Mouse (Mus musculus) kidney, postnatal 0 days (tissue): ENCODE measurements around the gene Gmfb. TPM values are rescaled to one million over a fixed set of nuclear protein-coding genes. Genes with fewer than 3 reads are reported as not detected.
A peak's percentile ranks its signal among the peaks of the same experiment; 100 is the strongest.

Experiments
- ATAC-seq: fragments of 200-750 bp; cut with Nextera tagmentation; replicated peaks from 2 replicates; pipeline ENCODE4 v1.8.0; 2017; ENCODE audit warnings: low read depth, moderate number of reproducible peaks, moderate TSS enrichment, moderate library complexity; ENCODE audit not compliant: low FRiP score
- DNase-seq: peaks from one replicate; pipeline ENCODE4 v3.0.0-alpha.2; 2016; ENCODE audit warnings: low spot score
- H3K27ac ChIP-seq: fragments of 300-500 bp; sonication (generic); 2 replicates; pipeline ENCODE4 v1.5.1; 2014; ENCODE audit warnings: mild to moderate bottlenecking
- H3K27me3 ChIP-seq: fragments of 300-500 bp; sonication (generic); 2 replicates; pipeline ENCODE4 v1.6.1; 2014; ENCODE audit warnings: low read length, mixed read lengths; ENCODE audit not compliant: insufficient read depth
- H3K36me3 ChIP-seq: fragments of 300-500 bp; sonication (generic); 2 replicates; pipeline ENCODE4 v1.6.1; 2014; ENCODE audit warnings: low read length, mixed read lengths; ENCODE audit not compliant: insufficient read depth
- H3K4me1 ChIP-seq: fragments of 300-500 bp; sonication (generic); replicated peaks from 2 replicates; pipeline ENCODE4 v1.6.1; 2014; ENCODE audit warnings: antibody characterized with exemption, low read length, mixed read lengths; ENCODE audit not compliant: insufficient read depth
- H3K4me2 ChIP-seq: fragments of 300-500 bp; sonication (generic); 2 replicates; pipeline ENCODE4 v1.6.1; 2014; ENCODE audit warnings: mild to moderate bottlenecking, low read length, moderate library complexity, mixed read lengths
- H3K4me3 ChIP-seq: fragments of 300-500 bp; sonication (generic); replicated peaks from 2 replicates; pipeline ENCODE4 v1.5.1; 2014; ENCODE audit warnings: low read depth, low read length
- H3K9ac ChIP-seq: fragments of 300-500 bp; sonication (generic); 2 replicates; pipeline ENCODE4 v1.6.1; 2014; ENCODE audit warnings: low read depth, low read length
- H3K9me3 ChIP-seq: fragments of 300-500 bp; sonication (generic); replicated peaks from 2 replicates; pipeline ENCODE4 v1.6.1; 2016; ENCODE audit warnings: low read length, inconsistent platforms, mixed read lengths
- CTCF ChIP-seq: IDR thresholded peaks from 2 replicates; pipeline ENCODE4 v1.5.1; 2016; ENCODE audit warnings: antibody characterized with exemption, low read depth, mild to moderate bottlenecking, moderate library complexity
- WGBS: fragments of 180-500 bp; shearing (Covaris S2); extraction: QIAGEN DNeasy Blood & Tissue Kit; methylation state at CpG from one replicate; pipeline ENCODE4 v1.1.7; 2014; 5-methylcytosine and 5-hydroxymethylcytosine counted together
- polyA plus RNA-seq: library from polyadenylated mRNA; unstranded; fragments of >200 nt; fragmentation: Nextera tagmentation; extraction: Ambion mirVana; gene quantifications from 2 replicates; pipeline ENCODE4 v1.2.1, GENCODE M21; 2015

Gene Gmfb
- polyA plus RNA-seq, 1 experiment from 2014 or later, result 58.3 TPM

GRCm38 (mm10) chr14:46783327-46783926, 38.6 kb downstream of the Gmfb start:
- ATAC-seq, result no peak
- WGBS, result 82% methylated on average over 10 of the region's 10 CpGs
- Histone ChIP-seq H3K9ac (no peak overlapping the region), H3K4me3 (no peak overlapping the region), H3K27ac (no peak overlapping the region), H3K9me3 (peaks cover 9% of the 10 kb centered on the region), H3K4me2 (no peak overlapping the region), H3K36me3 (peaks cover 19% of the 10 kb centered on the region), H3K4me1 (peaks cover 7% of the 10 kb centered on the region), H3K27me3 (no peaks in the 10 kb centered on the region)
- no peak for DNase-seq
- no peak for TF ChIP-seq CTCF

GRCm38 (mm10) chr14:46782187-46782828, 39.7 kb downstream of the Gmfb start:
- ATAC-seq (no peak), DNase-seq (no peak)
- no peak overlapping the region for H3K4me3 ChIP-seq
- WGBS, result 85% methylated on average over 8 of the region's 8 CpGs
- no peak overlapping the region for H3K4me2 ChIP-seq
- H3K27me3 ChIP-seq, result no peaks in the 10 kb centered on the region
- no peak overlapping the region for H3K27ac ChIP-seq
- peaks cover 6% of the 10 kb centered on the region for H3K4me1 ChIP-seq
- peaks cover 9% of the 10 kb centered on the region for H3K9me3 ChIP-seq
- no peak overlapping the region for H3K9ac ChIP-seq
- peaks cover 30% of the 10 kb centered on the region for H3K36me3 ChIP-seq
- TF ChIP-seq CTCF, result no peak

- no peak for DNase-seq
- H3K9ac ChIP-seq, result no peak overlapping the region
- H3K27ac ChIP-seq, result no peak overlapping the region
- H3K4me3 ChIP-seq, result no peak overlapping the region
- no peak for ATAC-seq
- H3K4me1 ChIP-seq, result no peaks in the 10 kb centered on the region; the same call in 1 of the 2 replicates
- H3K4me2 ChIP-seq, result no peak overlapping the region
- no peak for TF ChIP-seq CTCF
- H3K27me3 ChIP-seq, result no peaks in the 10 kb centered on the region
- WGBS, result 93% methylated on average over 7 of the region's 7 CpGs
- H3K9me3 ChIP-seq, result peaks cover 9% of the 10 kb centered on the region
- H3K36me3 ChIP-seq, result peaks cover 39% of the 10 kb centered on the region
Observed at GRCm38 (mm10) chr14:46781086-46781485, 41.0 kb downstream of the Gmfb start.

GRCm38 (mm10) chr14:46779217-46779616, 42.8 kb downstream of the Gmfb start:
- Histone ChIP-seq H3K27me3 (no peaks in the 10 kb centered on the region), H3K27ac (no peak overlapping the region), H3K4me2 (no peak overlapping the region), H3K9ac (no peak overlapping the region), H3K9me3 (peaks cover 9% of the 10 kb centered on the region), H3K4me1 (no peaks in the 10 kb centered on the region), H3K4me3 (no peak overlapping the region), H3K36me3 (peaks cover 45% of the 10 kb centered on the region)
- WGBS, result 94% methylated on average over 7 of the region's 7 CpGs
- DNase-seq (no peak), ATAC-seq (no peak)
- peak; percentile 41 for TF ChIP-seq CTCF

GRCm38 (mm10) chr14:46778756-46779155, 43.3 kb downstream of the Gmfb start:
- H3K9ac ChIP-seq, result no peak overlapping the region
- H3K36me3 ChIP-seq, result peaks cover 44% of the 10 kb centered on the region
- no peak overlapping the region for H3K27ac ChIP-seq
- peaks cover 9% of the 10 kb centered on the region for H3K9me3 ChIP-seq
- no peak overlapping the region for H3K4me2 ChIP-seq
- ATAC-seq (no peak), DNase-seq (no peak)
- H3K4me1 ChIP-seq, result no peaks in the 10 kb centered on the region
- no peak overlapping the region for H3K4me3 ChIP-seq
- no peak for TF ChIP-seq CTCF
- no peaks in the 10 kb centered on the region for H3K27me3 ChIP-seq
- WGBS, result 98% methylated on average over 9 of the region's 9 CpGs

GRCm38 (mm10) chr14:46770036-46770435, 52.0 kb downstream of the Gmfb start:
- no peaks in the 10 kb centered on the region for H3K9me3 ChIP-seq
- DNase-seq (no peak), ATAC-seq (no peak)
- H3K4me1 ChIP-seq, result no peaks in the 10 kb centered on the region
- WGBS, result 88% methylated on average over 6 of the region's 6 CpGs
- H3K27me3 ChIP-seq, result no peaks in the 10 kb centered on the region
- peaks cover 25% of the 10 kb centered on the region for H3K36me3 ChIP-seq
- no peak for TF ChIP-seq CTCF
- no peak overlapping the region for H3K9ac ChIP-seq
- H3K4me3 ChIP-seq, result no peak overlapping the region
- H3K27ac ChIP-seq, result no peak overlapping the region
- no peak overlapping the region for H3K4me2 ChIP-seq
